Mouse (Mus musculus) megakaryocyte, embryonic 14.5 days (primary cell): Measurements from ENCODE around the gene Dhrs13.

Experiments used
- FLI1 ChIP-seq: IDR thresholded peaks from 2 replicates; pipeline ENCODE4 v1.6.1; 2012; ENCODE audit warnings: low read length, inconsistent platforms, mixed read lengths
- GATA1 ChIP-seq: IDR thresholded peaks from 3 replicates; pipeline ENCODE4 v1.6.1; 2012; ENCODE audit warnings: mixed read lengths, low read length, inconsistent platforms, borderline replicate concordance

DNA sequence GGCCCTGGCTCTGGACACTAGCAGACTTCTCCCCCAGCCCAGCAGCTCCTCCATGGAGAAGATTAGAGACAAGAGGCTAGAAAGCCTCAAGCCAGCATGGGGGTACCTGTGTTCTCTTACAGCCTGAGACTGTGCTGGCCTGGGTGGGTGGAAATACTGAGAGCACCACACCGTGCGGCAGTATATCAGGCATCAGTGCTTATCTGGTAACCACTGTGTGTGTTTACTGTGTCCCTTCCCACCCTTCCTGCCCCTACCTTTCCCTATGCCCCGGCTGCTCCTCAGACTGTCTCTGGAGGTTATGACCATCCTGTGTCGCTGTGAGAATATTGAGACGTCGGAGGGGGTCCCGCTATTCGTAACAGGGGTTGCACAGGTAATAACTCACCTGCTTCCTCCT, 21.0 kb downstream of the Dhrs13 start:
- no peak for TF ChIP-seq GATA1
- TF ChIP-seq FLI1: no peak
